Mouse (Mus musculus): ENCODE measurements around the gene Lrrc59. TPM values are rescaled to one million over a fixed set of nuclear protein-coding genes. Genes with fewer than 3 reads are reported as not detected.

Gene Lrrc59
- polyA plus RNA-seq, 2 experiments = 52.7 to 66.4 TPM

DNA sequence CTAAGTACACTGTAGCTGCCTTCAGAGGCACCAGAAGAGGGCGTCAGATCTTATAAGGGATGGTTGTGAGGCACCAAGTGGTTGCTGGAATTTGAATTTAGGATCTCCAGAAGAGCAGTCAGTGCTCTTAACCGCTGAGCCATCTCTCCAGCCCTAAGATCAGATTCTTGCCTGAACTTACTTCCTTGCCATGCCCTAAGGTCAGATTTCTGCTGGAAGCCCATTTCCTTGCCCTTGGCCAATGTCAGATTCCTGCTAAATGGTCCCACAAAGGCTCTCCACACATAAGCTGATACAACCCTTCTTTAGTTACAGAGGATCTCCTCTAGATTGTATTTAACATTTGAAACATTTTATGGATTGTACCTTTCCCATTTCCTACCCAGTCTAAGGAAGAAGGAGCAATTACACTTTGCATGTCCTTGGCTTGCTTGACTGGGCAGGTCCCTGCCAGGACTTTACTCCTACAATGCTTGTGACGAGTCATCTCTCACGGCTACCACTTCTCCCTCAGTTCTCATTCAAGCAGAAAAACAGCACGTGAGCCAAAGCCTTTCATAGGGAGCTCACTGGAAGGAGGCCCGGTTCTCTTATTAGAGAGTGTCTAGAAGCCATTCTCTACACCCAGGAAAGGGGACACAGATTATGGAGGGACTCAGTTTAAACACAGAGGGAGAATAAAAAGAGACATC, 8.7 kb upstream of the Lrrc59 start:
- no peaks in the 10 kb centered on the region for H3K9me3 ChIP-seq (ENCODE audit: control insufficient read depth, low read length)
- ATAC-seq (ENCODE audit: insufficient read depth) = no peak
- no peak for DNase-seq (ENCODE audit: low read depth in 3 of 3, low spot score in 3 of 3)
- no peak overlapping the region for H3K27ac ChIP-seq
- H3K4me3 ChIP-seq (ENCODE audit: insufficient read depth in 1 of 2, low read depth in 2 of 2, low read length in 2 of 2) = no peak overlapping the region
- 35% methylated on average over 6 of the region's 6 CpGs for WGBS (ENCODE audit: insufficient replicate concordance)
- H3K27me3 ChIP-seq (ENCODE audit: control insufficient read depth, insufficient read depth, low read length) = no peaks in the 10 kb centered on the region
- H3K36me3 ChIP-seq (replicated peaks; ENCODE audit: control insufficient read depth, insufficient read depth, low read depth) = no peaks in the 10 kb centered on the region
- TF ChIP-seq CTCF (IDR thresholded peaks at IDR 0.05; ENCODE audit: low read depth) = no peak
- TF ChIP-seq EP300 (IDR thresholded peaks at IDR 0.05; ENCODE audit: low read depth) = no peak
- H3K4me2 ChIP-seq (ENCODE audit: low read depth) = no peak overlapping the region
- H3K9ac ChIP-seq (replicated peaks) = no peak overlapping the region
- H3K4me1 ChIP-seq (replicated peaks; ENCODE audit: control insufficient read depth in 2 of 2, insufficient read depth in 2 of 2, low read length in 1 of 2) = no peaks in the 10 kb centered on the region; a peak in 1 of 4 replicates

DNA sequence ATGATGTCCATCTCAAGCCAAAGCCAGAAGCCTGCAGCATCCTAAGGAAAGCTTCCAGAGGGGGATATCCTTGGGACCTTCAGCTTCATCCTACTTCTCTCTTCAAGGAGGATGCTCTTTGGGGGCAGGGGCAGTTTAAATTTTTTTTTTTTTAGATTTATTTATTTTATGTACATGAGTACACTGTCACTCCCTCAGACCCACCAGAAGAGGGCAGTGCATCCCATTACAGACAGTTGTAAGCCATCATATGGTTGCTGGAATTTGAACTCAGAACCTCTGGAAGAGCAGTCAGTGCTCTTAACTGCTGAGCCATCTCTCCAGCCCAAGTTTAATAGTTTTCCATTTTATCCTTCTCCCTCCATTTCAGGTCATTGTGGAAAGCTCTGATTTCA, 8.1 kb upstream of the Lrrc59 start:
- Histone ChIP-seq H3K36me3 (replicated peaks; ENCODE audit: control insufficient read depth, insufficient read depth, low read depth) (no peaks in the 10 kb centered on the region), H3K9me3 (ENCODE audit: control insufficient read depth, low read length) (no peaks in the 10 kb centered on the region), H3K27me3 (ENCODE audit: control insufficient read depth, insufficient read depth, low read length) (no peaks in the 10 kb centered on the region), H3K4me3 (ENCODE audit: insufficient read depth in 1 of 2, low read depth in 2 of 2, low read length in 2 of 2) (no peak overlapping the region), H3K27ac (no peak overlapping the region), H3K4me1 (replicated peaks; ENCODE audit: control insufficient read depth in 2 of 2, insufficient read depth in 2 of 2, low read length in 1 of 2) (no peaks in the 10 kb centered on the region; a peak in 1 of 4 replicates), H3K9ac (replicated peaks) (no peak overlapping the region), H3K4me2 (ENCODE audit: low read depth) (no peak overlapping the region)
- no peak for DNase-seq (ENCODE audit: low read depth in 3 of 3, low spot score in 3 of 3)
- ATAC-seq (ENCODE audit: insufficient read depth) = no peak
- TF ChIP-seq CTCF (IDR thresholded peaks at IDR 0.05; ENCODE audit: low read depth) = peak; percentile 27; the same call in 1 of the 2 replicates
- TF ChIP-seq EP300 (IDR thresholded peaks at IDR 0.05; ENCODE audit: low read depth) = no peak

DNA sequence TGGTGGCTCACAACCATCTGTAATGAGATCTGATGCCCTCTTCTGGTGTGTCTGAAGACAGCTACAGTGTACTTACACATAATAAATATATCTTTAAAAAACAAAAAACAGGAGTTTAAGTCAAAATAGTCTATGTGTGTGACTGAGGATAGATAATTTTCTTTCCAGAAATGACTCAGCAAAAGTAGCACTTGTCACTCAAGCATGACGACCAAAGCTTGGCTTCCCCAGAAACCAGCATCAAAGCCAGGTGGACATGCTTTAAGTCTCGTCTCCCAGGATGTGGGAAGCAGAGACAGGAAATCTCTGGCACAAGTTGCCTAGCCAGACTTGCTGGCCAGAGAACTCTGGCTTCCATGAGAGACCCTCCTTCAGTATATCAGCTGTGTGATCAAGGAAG, 7.4 kb upstream of the Lrrc59 start:
- TF ChIP-seq CTCF (IDR thresholded peaks at IDR 0.05; ENCODE audit: low read depth) (no peak), EP300 (IDR thresholded peaks at IDR 0.05; ENCODE audit: low read depth) (no peak)
- Histone ChIP-seq H3K27ac (no peak overlapping the region), H3K4me2 (ENCODE audit: low read depth) (no peak overlapping the region), H3K4me3 (ENCODE audit: insufficient read depth in 1 of 2, low read depth in 2 of 2, low read length in 2 of 2) (no peak overlapping the region), H3K9ac (replicated peaks) (no peak overlapping the region), H3K9me3 (ENCODE audit: control insufficient read depth, low read length) (no peaks in the 10 kb centered on the region), H3K36me3 (replicated peaks; ENCODE audit: control insufficient read depth, insufficient read depth, low read depth) (no peaks in the 10 kb centered on the region), H3K4me1 (replicated peaks; ENCODE audit: control insufficient read depth in 2 of 2, insufficient read depth in 2 of 2, low read length in 1 of 2) (no peaks in the 10 kb centered on the region; a peak in 1 of 4 replicates), H3K27me3 (ENCODE audit: control insufficient read depth, insufficient read depth, low read length) (no peaks in the 10 kb centered on the region)
- 14% methylated on average over 2 of the region's 2 CpGs for WGBS (ENCODE audit: insufficient replicate concordance)
- ATAC-seq (ENCODE audit: insufficient read depth) (no peak), DNase-seq (ENCODE audit: low read depth in 3 of 3, low spot score in 3 of 3) (no peak)

DNA sequence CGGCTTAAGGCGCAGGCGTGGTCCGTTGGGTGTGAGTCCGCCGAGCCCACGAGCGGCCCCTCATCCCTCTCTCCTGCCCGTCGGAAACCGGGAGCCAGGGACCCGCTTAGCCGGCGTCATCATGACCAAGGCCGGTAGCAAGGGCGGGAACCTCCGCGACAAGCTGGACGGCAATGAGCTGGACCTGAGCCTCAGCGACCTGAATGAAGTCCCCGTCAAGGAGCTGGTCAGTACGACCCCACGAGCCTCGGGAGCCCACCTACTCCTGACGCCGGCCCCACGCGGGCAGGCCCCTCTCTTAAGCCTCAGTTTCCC, 274 bp downstream of the Lrrc59 start:
- Histone ChIP-seq H3K9ac (replicated peaks) (peak overlapping the region; percentile 91), H3K36me3 (replicated peaks; ENCODE audit: control insufficient read depth, insufficient read depth, low read depth) (peaks cover 27% of the 10 kb centered on the region), H3K4me1 (replicated peaks; ENCODE audit: control insufficient read depth in 2 of 2, insufficient read depth in 2 of 2, low read length in 1 of 2) (peaks cover 0 to 12% of the 10 kb centered on the region in 2 experiments; a peak in 2 of 4 replicates), H3K27me3 (ENCODE audit: control insufficient read depth, insufficient read depth, low read length) (no peaks in the 10 kb centered on the region), H3K4me2 (ENCODE audit: low read depth) (peak overlapping the region; percentile 90), H3K9me3 (ENCODE audit: control insufficient read depth, low read length) (no peaks in the 10 kb centered on the region), H3K27ac (peak overlapping the region; percentile 43), H3K4me3 (ENCODE audit: insufficient read depth in 1 of 2, low read depth in 2 of 2, low read length in 2 of 2) (peak overlapping the region; percentile 83 to 89)
- ATAC-seq (ENCODE audit: insufficient read depth) (peak; percentile 70), DNase-seq (ENCODE audit: low read depth in 3 of 3, low spot score in 3 of 3) (no peak)
- TF ChIP-seq CTCF (IDR thresholded peaks at IDR 0.05; ENCODE audit: low read depth) (no peak), EP300 (IDR thresholded peaks at IDR 0.05; ENCODE audit: low read depth) (no peak)
- under 1% methylated on average over 28 of the region's 28 CpGs for WGBS (ENCODE audit: insufficient replicate concordance)

DNA sequence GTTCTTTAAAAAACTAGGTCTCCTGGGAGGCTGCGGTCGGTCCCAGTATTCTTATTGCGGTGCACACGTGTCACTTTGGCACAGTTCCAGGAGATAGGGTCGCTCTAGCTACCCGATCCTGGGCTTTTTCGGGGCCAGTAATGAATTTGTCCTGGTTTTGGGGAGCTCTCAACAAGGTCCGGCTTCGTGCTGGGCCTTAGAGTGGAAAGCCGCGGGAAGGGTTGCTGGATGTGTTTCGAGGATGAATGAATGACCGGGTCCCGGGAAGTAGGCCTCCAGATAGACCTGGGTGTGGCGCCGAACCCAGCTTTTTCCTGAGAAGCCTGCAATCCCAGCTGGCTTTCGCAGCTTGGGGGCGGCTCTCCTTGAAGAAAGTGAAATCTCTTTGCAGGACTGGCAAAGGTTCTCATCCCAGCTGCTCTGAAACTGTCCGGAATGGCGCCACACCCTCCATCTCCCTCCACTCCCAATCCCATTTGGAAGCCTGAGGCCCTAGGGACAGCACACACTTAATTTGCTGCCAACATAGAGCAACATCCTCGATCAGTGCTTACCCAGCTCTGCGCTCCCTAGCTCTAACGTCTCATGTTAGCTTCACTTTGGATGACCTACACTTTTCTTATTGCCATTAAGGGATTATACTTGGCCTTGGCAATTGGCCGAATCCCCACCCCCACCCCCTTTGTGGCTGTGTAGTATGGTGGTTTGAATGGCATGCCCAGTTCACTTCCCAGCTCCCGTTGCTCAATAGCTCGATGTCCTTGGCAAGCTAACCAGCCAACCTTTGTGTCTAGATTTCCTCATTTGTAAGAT, 838 bp downstream of the Lrrc59 start:
- Histone ChIP-seq H3K9ac (replicated peaks) (peak overlapping the region; percentile 91), H3K4me1 (replicated peaks; ENCODE audit: control insufficient read depth in 2 of 2, insufficient read depth in 2 of 2, low read length in 1 of 2) (peaks cover 0 to 12% of the 10 kb centered on the region in 2 experiments; a peak in 2 of 4 replicates), H3K9me3 (ENCODE audit: control insufficient read depth, low read length) (no peaks in the 10 kb centered on the region), H3K4me3 (ENCODE audit: insufficient read depth in 1 of 2, low read depth in 2 of 2, low read length in 2 of 2) (peak overlapping the region; percentile 83 to 89), H3K4me2 (ENCODE audit: low read depth) (peak overlapping the region; percentile 90), H3K36me3 (replicated peaks; ENCODE audit: control insufficient read depth, insufficient read depth, low read depth) (peaks cover 33% of the 10 kb centered on the region), H3K27me3 (ENCODE audit: control insufficient read depth, insufficient read depth, low read length) (no peaks in the 10 kb centered on the region), H3K27ac (peak overlapping the region; percentile 43)
- no peak for TF ChIP-seq EP300 (IDR thresholded peaks at IDR 0.05; ENCODE audit: low read depth)
- no peak for TF ChIP-seq CTCF (IDR thresholded peaks at IDR 0.05; ENCODE audit: low read depth)
- DNase-seq (ENCODE audit: low read depth in 3 of 3, low spot score in 3 of 3) = no peak
- 7% methylated on average over 26 of the region's 26 CpGs for WGBS (ENCODE audit: insufficient replicate concordance)
- peak; percentile 36; the same call in 1 of the 2 replicates for ATAC-seq (ENCODE audit: insufficient read depth)
